ENCODE assay signal across 16 mouse cellular contexts in genomic region chrX:18425451-18425850, GRCm38 (mm10). TPM values are rescaled to one million over a fixed set of nuclear protein-coding genes. Genes with fewer than 3 reads are reported as not detected.
"Had no signal": no experiment of that assay in that cellular context is flagged by ENCODE, and none has a peak within 500 bp of the region (broad histone marks: within the 10 kb centered on the region; RNA-seq: fewer than 3 reads in every experiment).

No protein-coding gene starts in this region.

- H3K9ac ChIP-seq: neural tube, embryonic 15.5 days; stomach, embryonic 15.5 days had no signal

- H3K4me1 ChIP-seq: neural tube, embryonic 15.5 days; stomach, embryonic 15.5 days had no signal

- DNase-seq: retina, postnatal 1 day; right cerebral cortex, adult 18-20 months; right cerebral cortex, postnatal 14 days; right cerebral cortex, postnatal 25 days; right cerebral cortex, postnatal 4 days; spleen, adult 18-20 months; thymus, adult 18-20 months; thymus, adult 2 months; thymus, postnatal 14 days; thymus, postnatal 25 days; thymus, postnatal 36 days; thymus, postnatal 4 days had no signal

- H3K4me3 ChIP-seq: neural tube, embryonic 15.5 days; stomach, embryonic 15.5 days had no signal

- H3K36me3 ChIP-seq: neural tube, embryonic 15.5 days; stomach, embryonic 15.5 days had no signal

- H3K27me3 ChIP-seq: neural tube, embryonic 15.5 days; stomach, embryonic 15.5 days had no signal

- H3K4me2 ChIP-seq: neural tube, embryonic 15.5 days; stomach, embryonic 15.5 days had no signal

- H3K9me3 ChIP-seq: neural tube, embryonic 15.5 days; stomach, embryonic 15.5 days had no signal

- H3K27ac ChIP-seq: neural tube, embryonic 15.5 days; stomach, embryonic 15.5 days; stomach, postnatal 0 days had no signal

RNA-seq across cellular contexts. Expression of gene 4930578C19Rik, which starts 35.7 kb away (rescaled TPM):
- total RNA-seq: neutrophil, adult 5-6 weeks had no signal
